Mouse (Mus musculus): ENCODE data around the gene Cbln3. TPM values are rescaled to one million over a fixed set of nuclear protein-coding genes. Genes with fewer than 3 reads are reported as not detected.

Gene Cbln3
- total RNA-seq (2014; fragmentation: Nextera tagmentation) (not detected in 2 replicates), total RNA-seq (2017) (not detected in 2 replicates)

- peak; percentile 9; the same call in 1 of the 2 replicates for ATAC-seq (replicated peaks; ENCODE audit: poor library complexity, severe bottlenecking)
Observed at GRCm38 (mm10) chr14:55884166-55884565, at the start of gene Cbln3. TSS of gene Cbln3 (minus strand) at chr14:55884392.

GRCm38 (mm10) chr14:55933586-55933985, 49.4 kb upstream of the Cbln3 start:
- ATAC-seq (replicated peaks; ENCODE audit: poor library complexity, severe bottlenecking): no peak

GRCm38 (mm10) chr14:55929263-55929997, 45.2 kb upstream of the Cbln3 start:
- ATAC-seq (replicated peaks; ENCODE audit: poor library complexity, severe bottlenecking): no peak

- peak; percentile 79 for ATAC-seq (replicated peaks; ENCODE audit: poor library complexity, severe bottlenecking)
Observed at GRCm38 (mm10) chr14:55926847-55927246, 42.7 kb upstream of the Cbln3 start.

- ATAC-seq (replicated peaks; ENCODE audit: poor library complexity, severe bottlenecking): no peak
Observed at GRCm38 (mm10) chr14:55922475-55923232, 38.5 kb upstream of the Cbln3 start.

- ATAC-seq (replicated peaks; ENCODE audit: poor library complexity, severe bottlenecking): peak; percentile 87
Observed at GRCm38 (mm10) chr14:55918240-55919082, 34.3 kb upstream of the Cbln3 start.

- ATAC-seq (replicated peaks; ENCODE audit: poor library complexity, severe bottlenecking): no peak; the same call in 1 of the 2 replicates
Observed at GRCm38 (mm10) chr14:55913406-55913805, 29.2 kb upstream of the Cbln3 start.

- ATAC-seq (replicated peaks; ENCODE audit: poor library complexity, severe bottlenecking): peak; percentile 61
Observed at GRCm38 (mm10) chr14:55905518-55905917, 21.3 kb upstream of the Cbln3 start.

- no peak for ATAC-seq (replicated peaks; ENCODE audit: poor library complexity, severe bottlenecking)
Observed at GRCm38 (mm10) chr14:55900414-55900755, 16.2 kb upstream of the Cbln3 start.

- ATAC-seq (replicated peaks; ENCODE audit: poor library complexity, severe bottlenecking): peak; percentile 92
Observed at GRCm38 (mm10) chr14:55899701-55900413, 15.7 kb upstream of the Cbln3 start, which contains the start of gene Sdr39u1. TSS of gene Sdr39u1 (minus strand) at chr14:55900293.

- no peak for ATAC-seq (replicated peaks; ENCODE audit: poor library complexity, severe bottlenecking)
Observed at GRCm38 (mm10) chr14:55898947-55899346, 14.8 kb upstream of the Cbln3 start.

GRCm38 (mm10) chr14:55897671-55898070, 13.5 kb upstream of the Cbln3 start:
- ATAC-seq (replicated peaks; ENCODE audit: poor library complexity, severe bottlenecking): no peak

GRCm38 (mm10) chr14:55886571-55887382, 2.6 kb upstream of the Cbln3 start:
- no peak for ATAC-seq (replicated peaks; ENCODE audit: poor library complexity, severe bottlenecking)

GRCm38 (mm10) chr14:55885791-55886271, 1.6 kb upstream of the Cbln3 start:
- peak; percentile 66 for ATAC-seq (replicated peaks; ENCODE audit: poor library complexity, severe bottlenecking)

GRCm38 (mm10) chr14:55885114-55885790, 1.1 kb upstream of the Cbln3 start:
- peak; percentile 7; the same call in 1 of the 2 replicates for ATAC-seq (replicated peaks; ENCODE audit: poor library complexity, severe bottlenecking)

GRCm38 (mm10) chr14:55884713-55885113, 521 bp upstream of the Cbln3 start, which contains the start of gene Khnyn:
TSS of gene Khnyn (plus strand) at chr14:55884947.
- ATAC-seq (replicated peaks; ENCODE audit: poor library complexity, severe bottlenecking): peak; percentile 81

- ATAC-seq (replicated peaks; ENCODE audit: poor library complexity, severe bottlenecking): no peak
Observed at GRCm38 (mm10) chr14:55883663-55884062, 529 bp downstream of the Cbln3 start.

- ATAC-seq (replicated peaks; ENCODE audit: poor library complexity, severe bottlenecking): no peak
Observed at GRCm38 (mm10) chr14:55883149-55883661, 987 bp downstream of the Cbln3 start.

Data from granulocyte monocyte progenitor cell, adult 5-6 weeks (primary cell).